Mouse (Mus musculus): ENCODE measurements around the gene Lelp1. TPM values are rescaled to one million over a fixed set of nuclear protein-coding genes. Genes with fewer than 3 reads are reported as not detected.

The Lelp1 gene
- not detected in 2 replicates for polyA plus RNA-seq (2012; ENCODE audit: low replicate concordance)

DNA sequence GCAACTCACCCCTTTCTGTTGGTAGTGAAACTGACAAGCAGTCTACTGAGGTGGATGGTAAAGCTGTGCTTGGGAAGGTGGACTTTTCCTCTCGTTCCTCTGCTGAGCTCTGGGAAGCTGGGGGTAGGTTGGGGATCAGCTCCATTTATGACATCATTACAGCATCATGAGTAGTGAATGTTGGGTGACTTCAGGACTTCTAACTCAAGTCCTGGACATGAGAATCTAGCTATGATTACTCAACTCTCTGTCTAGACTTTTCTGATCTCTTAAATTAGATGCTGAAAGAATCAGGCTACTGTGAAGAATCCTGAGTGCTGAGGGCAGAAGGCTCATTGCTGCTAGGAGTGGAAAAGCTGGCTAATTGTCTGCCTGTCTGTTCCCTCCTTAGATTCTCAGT lies at the start of gene Lelp1:
Gene Lelp1 (minus strand): TSS at position 101 of the 400 bp plus-strand sequence.

DNA sequence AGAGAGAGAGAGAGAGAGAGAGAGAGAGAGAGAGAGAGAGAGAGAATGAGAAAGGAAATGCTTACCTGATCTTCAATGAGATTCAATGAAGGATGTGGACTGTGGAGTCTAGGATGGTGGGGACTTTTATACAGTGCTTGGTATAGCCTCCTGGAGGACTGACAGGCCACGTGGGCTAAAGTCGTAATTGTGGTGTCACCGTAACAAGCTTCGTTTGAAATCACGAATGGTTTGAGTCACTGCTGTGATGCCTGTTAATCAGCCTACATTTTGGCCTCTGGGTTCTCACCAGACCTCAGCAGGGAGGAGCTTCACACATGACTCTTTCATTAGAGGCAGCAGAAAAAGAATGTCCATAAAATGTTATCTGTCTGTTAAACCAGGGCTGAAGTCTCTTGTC lies 18.7 kb downstream of the Lelp1 start, which contains the start of gene Prr9:
Gene Prr9 (minus strand): TSS at position 101 of the 400 bp plus-strand sequence.

Other genes starting within 250 kb of the Lelp1 start
- gene Pglyrp3, start 128.2 kb downstream of the Lelp1 start, polyA plus RNA-seq (2012; ENCODE audit: low replicate concordance), result not detected in 2 replicates
- not detected in 2 replicates for gene Lor, start 59.6 kb downstream of the Lelp1 start, polyA plus RNA-seq (2012; ENCODE audit: low replicate concordance)
- gene Prr9, start 18.8 kb downstream of the Lelp1 start, polyA plus RNA-seq (2012; ENCODE audit: low replicate concordance), result not detected in 2 replicates
- not detected in 2 replicates for gene Sprr2a1, start 73.1 kb upstream of the Lelp1 start, polyA plus RNA-seq (2012; ENCODE audit: low replicate concordance)
- gene Sprr2a2, start 73.2 kb upstream of the Lelp1 start, polyA plus RNA-seq (2012; ENCODE audit: low replicate concordance), result not detected in 2 replicates
- gene Sprr2a3, start 142.7 kb upstream of the Lelp1 start, polyA plus RNA-seq (2012; ENCODE audit: low replicate concordance), result not detected in 2 replicates
- not detected in 2 replicates for gene Sprr2b, start 173.9 kb upstream of the Lelp1 start, polyA plus RNA-seq (2012; ENCODE audit: low replicate concordance)
- not detected in 2 replicates for gene Sprr2d, start 196.4 kb upstream of the Lelp1 start, polyA plus RNA-seq (2012; ENCODE audit: low replicate concordance)
- gene Sprr2e, start 209.4 kb upstream of the Lelp1 start, polyA plus RNA-seq (2012; ENCODE audit: low replicate concordance), result not detected in 2 replicates
- gene Sprr2f, start 222.4 kb upstream of the Lelp1 start, polyA plus RNA-seq (2012; ENCODE audit: low replicate concordance), result not detected in 2 replicates
- not detected in 2 replicates for gene Sprr2h, start 242.9 kb upstream of the Lelp1 start, polyA plus RNA-seq (2012; ENCODE audit: low replicate concordance)